Mouse (Mus musculus) E14TG2a.4 (cell line): ENCODE data around the gene Tcf15.

Experiments
- H3K27me3 ChIP-seq: 2 replicates; pipeline ENCODE4 v1.6.1; 2014; ENCODE audit warnings: low read length, control low read depth; ENCODE audit not compliant: insufficient read depth
- H3K36me3 ChIP-seq: 2 replicates; pipeline ENCODE4 v1.6.1; 2014; ENCODE audit warnings: low read length, control low read depth; ENCODE audit not compliant: insufficient read depth
- H3K4me1 ChIP-seq: replicated peaks from 2 replicates; pipeline ENCODE4 v1.6.1; 2014; ENCODE audit warnings: low read depth, low read length, control low read depth
- H3K4me3 ChIP-seq: replicated peaks from 2 replicates; pipeline ENCODE4 v1.5.1; 2014; ENCODE audit warnings: mild to moderate bottlenecking, low read length
- H3K9me3 ChIP-seq: 2 replicates; pipeline ENCODE4 v1.6.1; 2014; ENCODE audit warnings: low read length, control low read depth
- CTCF ChIP-seq: conservative IDR thresholded peaks from 2 replicates; pipeline ENCODE4 v1.5.1; 2014; ENCODE audit warnings: low read length
- NANOG ChIP-seq: IDR thresholded peaks from 2 replicates; pipeline ENCODE4 v1.6.1; 2014; ENCODE audit warnings: borderline replicate concordance, low read length, mixed read lengths
- POU5F1 ChIP-seq: IDR thresholded peaks from 2 replicates; pipeline ENCODE4 v1.6.1; 2014; ENCODE audit warnings: low read length, borderline replicate concordance

Gene Tcf15

GRCm38 (mm10) chr2:152143279-152144157 lies at the start of gene Tcf15:
Gene Tcf15, plus strand, starts transcription at chr2:152143561.
- Histone ChIP-seq H3K4me1 (peaks cover 82% of the 10 kb centered on the region), H3K36me3 (peaks cover 41% of the 10 kb centered on the region), H3K9me3 (no peaks in the 10 kb centered on the region), H3K4me3 (peak within 1 kb of the TSS; percentile 92), H3K27me3 (peaks cover 18% of the 10 kb centered on the region)
- no peak for TF ChIP-seq CTCF
- no peak for TF ChIP-seq POU5F1

DNA sequence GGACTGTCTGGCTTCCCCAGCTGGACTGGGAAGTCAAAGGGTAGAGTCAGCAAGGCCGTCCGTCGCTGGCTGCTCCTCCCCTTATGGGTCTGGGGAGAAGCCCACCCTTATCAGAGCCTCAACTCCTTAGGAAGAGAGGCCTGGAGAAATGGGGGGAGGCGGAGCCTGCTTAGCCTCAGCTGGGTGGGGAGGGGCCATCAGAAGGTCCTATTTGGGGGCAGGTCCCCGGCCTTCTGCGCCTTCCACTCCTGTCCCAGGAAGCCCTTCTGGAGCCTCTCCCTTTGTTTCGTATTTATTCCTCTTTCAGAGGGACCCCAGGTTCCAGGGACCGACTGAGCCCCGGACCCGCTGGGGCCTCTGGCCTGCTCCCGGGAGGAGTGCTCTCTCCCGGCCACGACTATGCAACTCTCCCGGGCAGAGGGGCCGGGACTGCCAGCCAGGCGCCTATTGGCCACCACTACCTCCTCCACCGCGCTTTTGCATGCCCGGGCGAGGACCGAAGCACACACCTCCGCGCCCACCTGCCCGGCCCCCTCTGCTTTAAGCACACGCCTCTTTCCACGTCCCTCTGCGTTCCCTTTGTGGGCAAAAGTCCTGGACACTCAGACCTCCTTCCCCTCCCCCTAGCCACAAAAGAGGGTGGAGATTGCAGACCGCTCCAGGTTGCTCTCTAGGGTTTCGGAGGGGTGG lies 48.4 kb upstream of the Tcf15 start:
- Histone ChIP-seq H3K9me3 (no peaks in the 10 kb centered on the region), H3K4me3 (peak overlapping the region; percentile 82), H3K4me1 (peaks cover 87% of the 10 kb centered on the region), H3K27me3 (peaks cover 21% of the 10 kb centered on the region), H3K36me3 (peaks cover 12% of the 10 kb centered on the region; the same call in 1 of the 2 replicates)
- no peak for TF ChIP-seq CTCF

DNA sequence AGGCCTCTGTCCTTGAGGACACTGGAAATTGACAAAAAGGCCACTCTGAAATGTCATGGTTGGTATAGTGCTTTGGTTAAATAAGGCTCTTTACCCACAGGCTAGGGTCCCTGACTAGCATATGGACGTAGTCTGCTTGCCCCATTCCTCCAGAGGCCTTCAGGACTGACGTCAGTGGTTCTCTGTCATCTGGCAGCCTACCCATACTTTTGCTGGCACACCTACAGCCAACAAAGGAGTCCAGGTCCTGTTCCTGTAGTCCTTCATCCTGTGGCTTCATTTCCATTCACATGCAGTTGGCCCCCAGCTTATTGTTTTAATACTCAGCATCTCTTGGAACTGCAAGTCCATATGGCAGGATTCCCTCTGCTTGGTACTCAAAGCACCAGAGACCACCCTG lies 46.4 kb upstream of the Tcf15 start:
- Histone ChIP-seq H3K27me3 (peaks cover 27% of the 10 kb centered on the region), H3K4me3 (0 out of 2 replicates have a peak overlapping the region, but pooled peaks have one; percentile 23), H3K4me1 (peaks cover 85% of the 10 kb centered on the region), H3K36me3 (no peaks in the 10 kb centered on the region), H3K9me3 (no peaks in the 10 kb centered on the region)
- no peak for TF ChIP-seq NANOG
- no peak for TF ChIP-seq CTCF
- TF ChIP-seq POU5F1: no peak

DNA sequence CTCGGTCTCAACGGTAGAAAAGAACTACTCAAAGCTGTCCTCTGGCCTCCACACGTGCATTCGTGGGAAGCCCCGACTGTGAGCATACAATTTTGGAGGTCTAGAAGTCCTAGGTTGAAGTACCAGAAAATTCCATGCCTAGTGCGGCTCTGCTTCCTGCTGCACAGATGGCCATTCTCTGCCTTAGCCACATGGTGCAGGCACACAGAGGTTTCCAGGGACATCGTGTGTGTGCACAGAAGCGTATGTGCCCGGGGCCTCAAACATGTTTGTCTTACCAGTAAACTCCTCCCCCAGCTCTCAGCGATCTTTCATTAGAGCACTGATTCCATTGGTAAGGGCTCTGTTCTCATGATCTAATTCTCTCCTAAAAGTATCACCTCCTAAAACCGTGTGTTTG lies 45.4 kb upstream of the Tcf15 start:
- peaks cover 26% of the 10 kb centered on the region for H3K27me3 ChIP-seq
- H3K4me1 ChIP-seq: peaks cover 84% of the 10 kb centered on the region
- no peaks in the 10 kb centered on the region for H3K36me3 ChIP-seq
- no peak overlapping the region; the same call in 1 of the 2 replicates for H3K4me3 ChIP-seq
- TF ChIP-seq NANOG: no peak
- no peak for TF ChIP-seq POU5F1
- no peak for TF ChIP-seq CTCF
- H3K9me3 ChIP-seq: no peaks in the 10 kb centered on the region

GRCm38 (mm10) chr2:152099538-152099937 lies 43.8 kb upstream of the Tcf15 start:
- Histone ChIP-seq H3K27me3 (peaks cover 23% of the 10 kb centered on the region), H3K9me3 (no peaks in the 10 kb centered on the region)
- TF ChIP-seq NANOG (no peak), CTCF (no peak), POU5F1 (no peak)

DNA sequence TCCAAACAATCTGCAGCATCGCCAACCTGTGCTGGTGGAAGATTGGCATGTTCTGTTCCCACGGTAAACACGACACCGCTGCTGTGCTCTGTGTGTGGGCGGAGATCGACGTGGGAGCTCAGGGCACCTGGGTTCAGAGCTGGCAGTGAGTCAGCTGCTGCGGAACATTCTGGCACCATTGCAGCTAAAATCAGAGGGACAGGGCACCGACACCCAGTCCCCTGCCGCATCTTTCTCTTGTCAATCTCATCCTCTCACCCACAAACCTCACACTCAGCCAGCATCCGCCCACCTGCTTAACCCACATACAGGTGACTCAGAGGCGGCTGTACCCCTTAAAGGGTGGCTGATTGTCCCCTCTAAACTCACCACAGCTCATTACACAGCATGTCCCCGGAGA lies 41.6 kb upstream of the Tcf15 start:
- H3K36me3 ChIP-seq: 0 out of 2 replicates have a peak, but pooled peaks cover 4% of the 10 kb centered on the region
- H3K4me3 ChIP-seq: no peak overlapping the region; the same call in 1 of the 2 replicates
- TF ChIP-seq CTCF (no peak), POU5F1 (no peak), NANOG (no peak)
- H3K27me3 ChIP-seq: peaks cover 28% of the 10 kb centered on the region
- peaks cover 72% of the 10 kb centered on the region for H3K4me1 ChIP-seq
- H3K9me3 ChIP-seq: no peaks in the 10 kb centered on the region

More at GRCm38 (mm10) chr2:152099538-152099937, 43.8 kb upstream of the Tcf15 start:
- no peaks in the 10 kb centered on the region for H3K36me3 ChIP-seq
- no peak overlapping the region for H3K4me3 ChIP-seq
- peaks cover 76% of the 10 kb centered on the region for H3K4me1 ChIP-seq

GRCm38 (mm10) chr2:152102369-152102768 lies 41.0 kb upstream of the Tcf15 start:
- peaks cover 28% of the 10 kb centered on the region for H3K27me3 ChIP-seq
- H3K9me3 ChIP-seq: peaks cover under 1% of the 10 kb centered on the region
- H3K4me1 ChIP-seq: peaks cover 69% of the 10 kb centered on the region
- H3K36me3 ChIP-seq: peaks cover 9% of the 10 kb centered on the region
- H3K4me3 ChIP-seq: no peak overlapping the region
- no peak for TF ChIP-seq CTCF

- Histone ChIP-seq H3K4me3 (peak overlapping the region; percentile 89), H3K27me3 (peaks cover 23% of the 10 kb centered on the region), H3K4me1 (peaks cover 57% of the 10 kb centered on the region), H3K36me3 (peaks cover 34% of the 10 kb centered on the region), H3K9me3 (peaks cover 7% of the 10 kb centered on the region)
- TF ChIP-seq NANOG: no peak
- TF ChIP-seq CTCF: no peak
- TF ChIP-seq POU5F1: no peak
Measured at GRCm38 (mm10) chr2:152104711-152105317, 38.5 kb upstream of the Tcf15 start.
